Mouse (Mus musculus) megakaryocyte, embryonic 14.5 days (primary cell): ENCODE data around the gene Rps6kb2.

ENCODE experiments used
- FLI1 ChIP-seq: IDR thresholded peaks from 2 replicates; pipeline ENCODE4 v1.6.1; 2012; ENCODE audit warnings: low read length, inconsistent platforms, mixed read lengths
- GATA1 ChIP-seq: IDR thresholded peaks from 3 replicates; pipeline ENCODE4 v1.6.1; 2012; ENCODE audit warnings: mixed read lengths, low read length, inconsistent platforms, borderline replicate concordance

DNA sequence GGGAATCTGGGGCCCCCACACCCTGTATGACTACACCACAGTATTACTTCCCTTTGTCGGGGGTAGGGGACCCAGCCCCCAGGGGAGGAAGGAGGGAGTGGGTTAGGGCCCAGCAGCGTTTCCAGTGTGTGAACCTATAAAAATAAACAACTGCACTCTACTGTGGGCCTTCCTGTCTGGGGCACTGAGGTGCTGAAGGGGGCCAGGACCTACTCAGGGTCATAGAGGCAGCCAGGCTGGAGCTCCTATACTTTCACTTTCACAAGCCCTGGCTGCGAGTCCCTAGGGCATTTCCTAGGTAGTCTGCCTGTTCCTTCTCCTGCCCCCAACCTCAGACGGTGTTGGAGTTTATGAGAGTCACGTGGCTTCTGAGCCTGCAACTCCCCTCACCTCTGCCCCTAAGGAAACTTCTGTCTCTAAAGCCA, 49.3 kb downstream of the Rps6kb2 start:
- TF ChIP-seq GATA1 (no peak), FLI1 (no peak)
